Mouse (Mus musculus) heart, embryonic 11.5 days (tissue): ENCODE data around the gene Pitx2. TPM values are rescaled to one million over a fixed set of nuclear protein-coding genes. Genes with fewer than 3 reads are reported as not detected.
A peak's percentile ranks its signal among the peaks of the same experiment; 100 is the strongest.

Experiments
- ATAC-seq: fragments of 200-750 bp; cut with Nextera tagmentation; replicated peaks from 2 replicates; pipeline ENCODE4 v1.8.0; 2017; ENCODE audit warnings: moderate library complexity; ENCODE audit not compliant: insufficient number of reproducible peaks, low FRiP score, low TSS enrichment
- H3K27ac ChIP-seq: fragments of 300-500 bp; sonication (generic); 2 replicates; pipeline ENCODE4 v1.5.1; 2014; ENCODE audit warnings: mild to moderate bottlenecking, low read depth, low read length
- H3K27me3 ChIP-seq: fragments of 300-500 bp; sonication (generic); 2 replicates; pipeline ENCODE4 v1.6.1; 2014; ENCODE audit warnings: mild to moderate bottlenecking, low read length, mixed read lengths; ENCODE audit not compliant: control insufficient read depth, insufficient read depth
- H3K36me3 ChIP-seq: fragments of 300-500 bp; sonication (generic); 2 replicates; pipeline ENCODE4 v1.6.1; 2014; ENCODE audit warnings: mild to moderate bottlenecking, low read length, moderate library complexity, mixed read lengths; ENCODE audit not compliant: control insufficient read depth, insufficient read depth
- H3K4me1 ChIP-seq: fragments of 300-500 bp; sonication (generic); 2 replicates; pipeline ENCODE4 v1.6.1; 2014; ENCODE audit warnings: low read length; ENCODE audit not compliant: control insufficient read depth, insufficient read depth
- H3K4me2 ChIP-seq: fragments of 300-500 bp; sonication (generic); 2 replicates; pipeline ENCODE4 v1.6.1; 2014; ENCODE audit warnings: mild to moderate bottlenecking, moderate library complexity
- H3K4me3 ChIP-seq: fragments of 300-500 bp; sonication (generic); 2 replicates; pipeline ENCODE4 v1.5.1; 2014; ENCODE audit warnings: low read depth, low read length
- H3K9ac ChIP-seq: fragments of 300-500 bp; sonication (generic); 2 replicates; pipeline ENCODE4 v1.6.1; 2014; ENCODE audit warnings: mild to moderate bottlenecking, low read depth, low read length, moderate library complexity
- H3K9me3 ChIP-seq: fragments of 300-500 bp; sonication (generic); replicated peaks from 2 replicates; pipeline ENCODE4 v1.6.1; 2016; ENCODE audit warnings: low read length; ENCODE audit not compliant: control insufficient read depth
- WGBS: fragments of 180-500 bp; shearing (Covaris S2); extraction: QIAGEN DNeasy Blood & Tissue Kit; methylation state at CpG from one replicate; pipeline ENCODE4 v1.1.7; 2014; ENCODE audit not compliant: insufficient replicate concordance; 5-methylcytosine and 5-hydroxymethylcytosine counted together
- polyA plus RNA-seq: library from polyadenylated mRNA; unstranded; fragments of >200 nt; fragmentation: Nextera tagmentation; extraction: Ambion mirVana; gene quantifications from 2 replicates; pipeline ENCODE4 v1.2.1, GENCODE M21; 2014

Gene Pitx2
- polyA plus RNA-seq, 1 experiment from 2014 or later = 32.8 TPM

DNA sequence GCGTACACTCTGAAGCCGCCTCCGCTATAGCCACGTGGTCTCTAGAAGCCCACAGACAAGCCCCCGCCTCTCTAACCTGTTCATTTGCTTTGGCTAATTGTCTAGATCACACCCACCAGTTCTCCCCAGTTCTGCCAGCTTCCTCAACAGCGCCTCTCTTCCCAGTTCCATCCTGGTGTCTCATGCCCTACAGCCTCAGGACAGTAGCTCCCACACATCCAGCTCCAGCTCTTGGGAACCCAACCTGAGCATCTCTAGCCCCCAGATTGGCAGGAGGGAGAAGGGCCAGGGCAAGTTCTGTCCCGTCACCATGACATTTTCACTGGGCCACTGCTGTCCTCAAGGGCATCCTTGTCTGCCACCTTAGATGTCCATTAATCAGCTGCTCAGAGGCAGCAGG, 29.3 kb upstream of the Pitx2 start:
- H3K27ac ChIP-seq = no peak overlapping the region
- no peaks in the 10 kb centered on the region for H3K36me3 ChIP-seq
- 79% methylated on average over 7 of the region's 7 CpGs for WGBS
- 0 out of 2 replicates have a peak, but pooled peaks cover 2% of the 10 kb centered on the region for H3K27me3 ChIP-seq
- no peaks in the 10 kb centered on the region for H3K9me3 ChIP-seq
- H3K4me1 ChIP-seq = no peaks in the 10 kb centered on the region
- no peak overlapping the region for H3K4me2 ChIP-seq
- H3K4me3 ChIP-seq = no peak overlapping the region
- no peak overlapping the region for H3K9ac ChIP-seq
- no peak for ATAC-seq

DNA sequence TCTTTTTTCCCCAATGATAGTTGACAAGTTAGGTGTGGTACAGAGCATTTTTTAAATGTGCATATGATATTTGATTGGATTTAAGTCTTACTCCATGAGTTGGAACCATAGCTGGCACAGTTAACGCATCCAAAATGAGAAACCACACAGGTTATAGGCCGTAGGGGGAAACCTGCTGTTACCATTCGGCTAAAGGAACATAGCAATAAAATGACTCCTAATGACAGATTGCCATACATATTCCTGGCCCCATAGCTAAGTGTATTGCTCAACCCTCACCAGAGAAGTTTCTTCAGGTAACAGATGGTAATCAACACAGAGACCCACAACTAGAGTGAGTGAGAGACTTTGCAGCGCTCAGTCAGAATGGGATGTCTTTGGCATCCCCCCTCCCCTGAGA, 27.9 kb upstream of the Pitx2 start:
- Histone ChIP-seq H3K9ac (no peak overlapping the region), H3K27me3 (0 out of 2 replicates have a peak, but pooled peaks cover 2% of the 10 kb centered on the region), H3K27ac (no peak overlapping the region), H3K4me3 (no peak overlapping the region), H3K36me3 (no peaks in the 10 kb centered on the region), H3K4me1 (no peaks in the 10 kb centered on the region), H3K4me2 (no peak overlapping the region), H3K9me3 (no peaks in the 10 kb centered on the region)
- ATAC-seq = no peak
- WGBS = 90% methylated on average over 4 of the region's 4 CpGs

DNA sequence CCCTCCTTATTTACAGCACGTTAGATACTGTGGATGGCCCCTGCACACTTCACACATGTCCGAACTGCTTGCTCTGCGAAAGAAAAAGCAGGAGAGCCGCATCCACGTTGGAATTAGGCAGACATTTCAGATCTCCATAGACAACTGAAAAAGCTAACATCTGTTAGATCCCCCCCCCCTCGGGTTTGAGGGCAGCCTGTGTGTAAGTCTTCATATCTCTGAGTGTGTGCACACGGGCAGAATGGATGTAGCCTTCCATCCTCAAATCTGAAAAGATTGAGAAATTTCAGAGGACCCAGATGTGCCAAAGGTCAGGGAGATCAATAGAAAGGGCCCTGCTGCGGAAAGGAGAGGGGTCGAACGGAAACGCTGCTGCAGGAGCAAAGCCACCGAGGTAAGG, 5.2 kb upstream of the Pitx2 start:
- no peaks in the 10 kb centered on the region for H3K9me3 ChIP-seq
- WGBS = 7% methylated on average over 12 of the region's 12 CpGs
- ATAC-seq = no peak

DNA sequence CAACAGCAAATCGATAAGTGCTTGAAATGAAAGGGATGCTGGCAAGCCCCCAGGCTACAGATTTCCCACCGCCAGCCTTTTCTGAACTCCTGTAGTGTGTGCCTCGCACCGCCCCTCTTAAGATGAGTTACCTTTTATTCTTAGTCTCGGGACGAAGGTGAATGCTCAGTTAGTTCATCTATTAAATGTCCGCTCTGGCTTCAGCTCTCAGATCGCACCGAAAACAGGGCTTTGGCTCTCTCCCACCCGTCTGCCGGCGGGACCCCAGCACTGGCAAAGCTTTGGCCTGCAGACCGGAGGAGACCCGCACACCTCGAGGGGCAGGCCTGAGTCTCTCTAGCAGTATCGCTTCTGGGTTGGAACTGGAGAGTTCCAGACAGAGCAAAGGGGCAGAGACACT, 4.6 kb upstream of the Pitx2 start:
- no peaks in the 10 kb centered on the region for H3K36me3 ChIP-seq
- H3K27ac ChIP-seq = no peak overlapping the region
- no peak overlapping the region for H3K9ac ChIP-seq
- no peak for ATAC-seq
- no peak overlapping the region for H3K4me3 ChIP-seq
- H3K4me1 ChIP-seq = no peaks in the 10 kb centered on the region
- no peaks in the 10 kb centered on the region for H3K9me3 ChIP-seq
- no peak overlapping the region for H3K4me2 ChIP-seq
- 2% methylated on average over 16 of the region's 16 CpGs for WGBS
- peaks cover 72% of the 10 kb centered on the region for H3K27me3 ChIP-seq

More for the DNA sequence above, 5.2 kb upstream of the Pitx2 start:
- Histone ChIP-seq H3K4me3 (no peak overlapping the region), H3K27me3 (peaks cover 67% of the 10 kb centered on the region), H3K27ac (no peak overlapping the region), H3K4me2 (no peak overlapping the region), H3K9ac (no peak overlapping the region), H3K36me3 (no peaks in the 10 kb centered on the region), H3K4me1 (no peaks in the 10 kb centered on the region)

DNA sequence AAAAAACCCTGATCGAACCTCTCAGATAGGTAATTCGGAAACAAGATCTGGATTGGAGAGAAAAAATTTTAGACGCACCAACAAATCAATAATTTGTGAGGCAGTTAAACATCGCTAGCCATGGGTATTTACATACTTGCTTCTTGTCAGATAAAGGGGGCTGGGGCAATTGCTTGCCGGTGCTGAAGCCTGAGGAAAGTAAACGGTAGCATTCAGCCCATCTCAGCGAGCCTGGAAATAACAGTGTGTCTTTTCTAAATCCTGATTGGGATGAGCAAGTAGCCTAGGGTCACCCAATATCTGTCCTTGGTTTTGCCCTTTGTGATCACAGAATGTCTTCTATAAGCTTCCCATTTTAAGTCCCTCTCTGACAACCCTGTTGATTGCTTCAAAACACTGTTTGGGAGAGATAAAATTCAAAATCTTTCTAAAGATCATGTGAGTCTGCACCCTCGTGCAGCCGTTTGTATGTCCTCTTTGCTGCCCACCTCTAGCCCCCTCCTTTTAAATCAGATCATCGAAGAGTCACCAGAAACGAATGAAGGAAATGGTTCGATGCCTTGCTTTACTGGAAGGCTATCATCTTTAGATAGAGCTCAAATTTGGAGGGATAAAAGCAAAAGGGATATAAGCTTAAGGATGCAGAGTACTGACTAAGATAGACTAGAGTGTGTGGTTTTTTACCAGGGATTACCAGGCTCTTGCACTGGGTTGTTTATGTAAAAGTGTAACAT, 3.7 kb upstream of the Pitx2 start:
- H3K9me3 ChIP-seq = no peaks in the 10 kb centered on the region
- H3K9ac ChIP-seq = no peak overlapping the region
- H3K27ac ChIP-seq = no peak overlapping the region
- H3K4me1 ChIP-seq = no peaks in the 10 kb centered on the region
- no peaks in the 10 kb centered on the region for H3K36me3 ChIP-seq
- peaks cover 77% of the 10 kb centered on the region for H3K27me3 ChIP-seq
- H3K4me3 ChIP-seq = no peak overlapping the region
- WGBS = 3% methylated on average over 12 of the region's 12 CpGs
- no peak overlapping the region for H3K4me2 ChIP-seq
- no peak for ATAC-seq

DNA sequence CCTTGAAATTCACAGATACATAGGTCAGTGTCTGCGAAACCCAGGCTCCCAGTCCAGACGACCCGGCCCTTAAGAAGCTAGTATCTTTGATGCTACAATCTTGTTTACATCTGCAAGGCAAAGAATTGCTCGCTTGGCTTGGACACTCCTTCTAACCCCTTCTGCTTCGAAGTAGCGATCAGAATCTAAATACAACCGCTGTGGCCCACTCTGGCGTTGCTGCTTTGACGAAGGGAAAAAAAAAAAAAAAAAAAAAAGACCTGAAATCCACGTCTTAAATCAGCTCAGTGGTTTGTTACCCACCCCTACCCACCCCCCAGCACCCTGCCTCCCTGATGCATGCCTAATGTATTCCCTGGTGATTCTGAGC, 3.1 kb upstream of the Pitx2 start:
- Histone ChIP-seq H3K36me3 (no peaks in the 10 kb centered on the region), H3K27me3 (peaks cover 82% of the 10 kb centered on the region), H3K4me3 (no peak overlapping the region; the same call in 1 of the 2 replicates), H3K4me1 (no peaks in the 10 kb centered on the region), H3K9me3 (no peaks in the 10 kb centered on the region), H3K4me2 (no peak overlapping the region), H3K9ac (no peak overlapping the region), H3K27ac (no peak overlapping the region)
- 2% methylated on average over 10 of the region's 10 CpGs for WGBS
- no peak for ATAC-seq

DNA sequence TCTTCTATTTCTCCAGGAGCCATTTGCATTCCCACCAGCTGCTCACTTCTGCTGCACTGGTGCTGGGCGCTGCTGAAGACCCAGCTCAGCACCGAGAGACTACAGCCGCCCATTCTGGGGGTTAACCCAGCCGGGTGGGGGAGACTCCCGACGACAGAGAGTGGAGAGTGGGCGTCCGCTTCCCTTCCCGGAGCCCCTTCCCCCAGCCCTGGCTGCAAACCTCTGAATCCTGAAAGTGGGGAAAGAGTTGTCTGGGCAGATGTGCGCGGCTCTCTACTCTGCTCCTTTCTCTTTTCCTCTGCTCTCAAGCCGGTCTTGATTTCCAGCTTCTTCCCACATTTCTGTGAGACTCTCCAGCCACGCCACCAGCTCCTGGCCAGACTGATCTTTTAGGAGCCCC, 2.6 kb upstream of the Pitx2 start:
- ATAC-seq = no peak
- WGBS = under 1% methylated on average over 13 of the region's 13 CpGs
- Histone ChIP-seq H3K4me2 (peak overlapping the region; percentile 47), H3K27ac (no peak overlapping the region), H3K4me3 (peak overlapping the region; percentile 22), H3K4me1 (no peaks in the 10 kb centered on the region), H3K9ac (no peak overlapping the region), H3K36me3 (no peaks in the 10 kb centered on the region), H3K9me3 (no peaks in the 10 kb centered on the region), H3K27me3 (peaks cover 83% of the 10 kb centered on the region)

DNA sequence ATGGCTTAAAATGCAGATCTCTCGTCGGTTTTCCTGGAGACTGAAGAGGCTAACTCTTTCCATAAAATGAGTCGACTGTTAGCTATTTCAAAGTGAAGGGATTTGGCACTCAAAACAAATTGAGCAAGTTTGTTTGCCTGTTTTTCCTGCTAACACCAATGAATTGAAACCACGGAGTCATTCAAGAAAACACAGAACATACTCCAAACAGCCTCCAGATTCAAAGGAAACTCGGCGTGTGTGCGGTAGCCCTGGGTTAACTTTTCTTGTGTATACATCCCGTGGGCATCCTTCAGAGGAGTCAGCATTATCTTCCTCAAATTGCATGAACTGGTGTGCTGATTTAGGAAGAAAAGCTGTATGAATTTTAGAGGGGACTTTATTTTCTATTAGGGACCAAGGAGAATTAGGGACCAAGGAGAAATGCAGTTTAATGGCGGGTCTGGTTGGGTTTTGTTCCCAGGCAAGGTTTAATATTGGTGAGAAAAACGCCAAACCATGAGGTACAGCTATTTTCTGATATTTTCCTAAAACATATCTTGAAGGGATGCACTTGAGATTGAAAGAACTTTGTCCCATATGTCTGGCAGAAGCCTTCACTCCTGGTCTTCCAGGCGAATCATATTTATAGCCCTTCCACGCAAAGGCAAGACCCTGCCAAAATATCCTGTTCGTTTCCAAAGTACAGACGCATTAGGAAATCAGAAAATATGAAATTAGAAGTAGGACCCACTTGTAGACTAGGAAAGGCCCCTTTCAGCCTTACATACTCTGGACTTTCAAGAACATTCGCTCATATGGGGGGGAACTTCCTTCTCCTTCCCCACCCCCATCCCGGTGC, 1.7 kb upstream of the Pitx2 start:
- H3K27me3 ChIP-seq = peaks cover 81% of the 10 kb centered on the region
- WGBS = 2% methylated on average over 16 of the region's 16 CpGs
- H3K9ac ChIP-seq = no peak overlapping the region
- no peak overlapping the region for H3K4me3 ChIP-seq
- H3K27ac ChIP-seq = no peak overlapping the region
- H3K4me1 ChIP-seq = peaks cover 6% of the 10 kb centered on the region; the same call in 1 of the 2 replicates
- no peak overlapping the region for H3K4me2 ChIP-seq
- H3K9me3 ChIP-seq = no peaks in the 10 kb centered on the region
- H3K36me3 ChIP-seq = no peaks in the 10 kb centered on the region
- no peak for ATAC-seq
